Mouse (Mus musculus) intestine, embryonic 15.5 days (tissue): ENCODE measurements at regions not wholly inside any gene's neighbourhood (a gene's known extent, or its start where the extent isn't known, plus 50 kb on each side); places are given as distances from the start of the nearest gene placed in this dataset.

ENCODE experiments used
- ATAC-seq: fragments of 200-750 bp; cut with Nextera tagmentation; 2 replicates; pipeline ENCODE4 v1.8.0; 2017; ENCODE audit warnings: moderate TSS enrichment, moderate library complexity
- H3K27ac ChIP-seq: fragments of 300-500 bp; sonication (generic); 2 replicates; pipeline ENCODE4 v1.5.1; 2015; ENCODE audit warnings: mild to moderate bottlenecking, inconsistent platforms
- H3K27me3 ChIP-seq: fragments of 300-500 bp; sonication (generic); replicated peaks from 2 replicates; pipeline ENCODE4 v1.6.1; 2015; ENCODE audit warnings: inconsistent platforms
- H3K36me3 ChIP-seq: fragments of 300-500 bp; sonication (generic); 2 replicates; pipeline ENCODE4 v1.6.1; 2015; ENCODE audit warnings: inconsistent platforms
- H3K4me1 ChIP-seq: fragments of 300-500 bp; sonication (generic); replicated peaks from 2 replicates; pipeline ENCODE4 v1.6.1; 2015; ENCODE audit warnings: inconsistent platforms
- H3K4me2 ChIP-seq: fragments of 300-500 bp; sonication (generic); replicated peaks from 2 replicates; pipeline ENCODE4 v1.6.1; 2015; ENCODE audit warnings: mild to moderate bottlenecking, inconsistent platforms
- H3K4me3 ChIP-seq: fragments of 300-500 bp; sonication (generic); replicated peaks from 2 replicates; pipeline ENCODE4 v1.5.1; 2015; ENCODE audit warnings: inconsistent platforms
- H3K9ac ChIP-seq: fragments of 300-500 bp; sonication (generic); 2 replicates; pipeline ENCODE4 v1.6.1; 2015; ENCODE audit warnings: inconsistent platforms
- H3K9me3 ChIP-seq: fragments of 300-500 bp; sonication (generic); 2 replicates; pipeline ENCODE4 v1.6.1; 2016; ENCODE audit warnings: inconsistent platforms
- WGBS: fragments of 180-500 bp; shearing (Covaris S2); methylation state at CpG from one replicate; pipeline ENCODE4 v1.1.7; 2015; 5-methylcytosine and 5-hydroxymethylcytosine counted together

GRCm38 (mm10) chr9:34143131-34143795 is 342.4 kb upstream of the Kirrel3 start:
- H3K36me3 ChIP-seq: no peaks in the 10 kb centered on the region
- ATAC-seq: no peak
- WGBS: 79% methylated on average over 4 of the region's 4 CpGs

DNA sequence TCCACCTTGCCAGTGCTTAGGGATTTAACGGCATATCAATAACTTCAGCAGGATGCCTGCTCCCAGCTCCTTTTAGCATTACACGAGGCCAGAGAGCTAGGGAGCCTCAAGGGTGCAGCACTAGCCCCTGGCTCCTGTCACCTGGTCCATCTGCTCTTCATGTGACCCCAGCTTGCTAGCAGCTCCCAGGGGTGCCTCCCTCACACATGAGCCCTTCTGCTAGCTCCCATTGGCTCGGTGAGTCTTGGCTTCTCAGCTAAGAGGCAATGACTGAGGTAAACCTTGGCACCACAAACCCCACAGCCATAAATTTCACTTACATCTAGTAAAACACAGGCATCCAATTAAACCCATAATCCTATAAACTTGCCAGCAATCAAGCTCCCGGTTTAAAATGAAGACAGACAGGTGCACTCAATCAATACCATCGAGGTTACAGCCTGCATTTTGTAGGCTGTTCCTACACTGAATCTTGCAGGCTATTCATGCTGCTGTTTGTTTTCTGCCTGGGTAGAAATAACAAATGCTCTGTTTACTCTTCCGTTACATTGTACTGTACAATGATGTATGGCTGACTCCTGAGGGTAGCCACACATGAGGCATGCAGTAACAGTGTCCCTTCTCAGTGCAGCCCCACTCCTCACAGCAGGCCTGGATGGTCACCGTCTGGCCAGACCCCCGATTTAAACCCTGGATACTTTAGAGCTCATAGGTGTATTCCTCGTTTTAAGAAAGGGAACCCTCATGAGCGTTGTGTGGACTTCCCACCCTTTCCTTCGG is 330.3 kb upstream of the Kirrel3 start:
- Histone ChIP-seq H3K9ac (no peak overlapping the region), H3K4me1 (no peaks in the 10 kb centered on the region), H3K4me2 (no peak overlapping the region), H3K27ac (no peak overlapping the region), H3K36me3 (no peaks in the 10 kb centered on the region), H3K4me3 (no peak overlapping the region), H3K9me3 (no peaks in the 10 kb centered on the region), H3K27me3 (no peaks in the 10 kb centered on the region)
- ATAC-seq: no peak; the same call in 1 of the 2 replicates
- WGBS: 39% methylated on average over 11 of the region's 11 CpGs

More at GRCm38 (mm10) chr9:34143131-34143795, 342.4 kb upstream of the Kirrel3 start:
- H3K4me2 ChIP-seq: no peak overlapping the region
- no peak overlapping the region for H3K27ac ChIP-seq
- no peaks in the 10 kb centered on the region for H3K27me3 ChIP-seq
- no peak overlapping the region for H3K9ac ChIP-seq
- no peaks in the 10 kb centered on the region for H3K9me3 ChIP-seq
- H3K4me3 ChIP-seq: no peak overlapping the region
- H3K4me1 ChIP-seq: no peaks in the 10 kb centered on the region

DNA sequence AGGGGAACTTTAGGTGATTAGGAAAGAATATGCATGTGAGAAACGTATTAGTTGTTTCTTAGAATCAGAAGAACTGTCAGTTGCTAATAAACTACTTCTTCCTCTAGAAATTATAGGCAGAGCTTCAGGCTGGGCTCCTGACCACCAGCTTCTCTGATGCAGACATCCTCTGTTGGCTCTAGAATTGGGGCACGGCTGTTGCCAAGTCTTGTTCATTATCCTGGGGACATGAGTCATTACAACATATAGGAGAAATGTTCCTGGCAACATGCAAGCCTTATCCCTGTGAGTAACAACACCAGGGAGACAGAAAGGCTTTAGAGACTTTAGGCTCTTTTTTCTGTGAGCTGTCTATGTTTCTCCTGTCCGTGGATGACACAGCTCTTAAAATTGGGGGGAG is 329.1 kb upstream of the Kirrel3 start:
- Histone ChIP-seq H3K4me1 (no peaks in the 10 kb centered on the region), H3K4me3 (no peak overlapping the region), H3K36me3 (no peaks in the 10 kb centered on the region), H3K27me3 (no peaks in the 10 kb centered on the region), H3K4me2 (no peak overlapping the region), H3K27ac (no peak overlapping the region), H3K9me3 (no peaks in the 10 kb centered on the region), H3K9ac (no peak overlapping the region)
- ATAC-seq: no peak
- 55% methylated on average over 3 of the region's 3 CpGs for WGBS

DNA sequence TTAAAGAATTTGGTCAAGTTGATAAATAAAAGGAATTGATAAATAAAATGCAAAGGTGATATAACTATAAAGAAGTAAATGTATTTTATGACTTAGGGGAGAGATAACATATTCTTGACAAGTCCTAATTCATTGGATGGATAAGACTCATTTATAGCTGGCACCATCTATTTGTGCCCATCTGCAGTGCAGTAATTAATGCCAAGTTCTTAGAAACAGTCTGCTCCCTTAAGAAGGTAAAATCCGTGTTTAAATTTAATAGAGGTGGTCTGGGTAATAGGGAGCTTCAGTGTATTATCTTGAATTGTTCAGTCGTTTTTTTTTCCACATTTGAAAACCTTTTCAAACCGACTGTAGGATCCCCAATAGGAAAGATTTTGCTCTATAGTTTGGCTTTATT is 324.6 kb upstream of the Kirrel3 start:
- Histone ChIP-seq H3K27me3 (no peaks in the 10 kb centered on the region), H3K9me3 (no peaks in the 10 kb centered on the region), H3K27ac (no peak overlapping the region), H3K4me2 (no peak overlapping the region), H3K4me3 (no peak overlapping the region), H3K9ac (no peak overlapping the region), H3K36me3 (no peaks in the 10 kb centered on the region), H3K4me1 (no peaks in the 10 kb centered on the region)
- WGBS: 66% methylated on average over 3 of the region's 3 CpGs
- no peak for ATAC-seq

- no peak overlapping the region for H3K4me3 ChIP-seq
- H3K9me3 ChIP-seq: no peaks in the 10 kb centered on the region
- no peak overlapping the region for H3K9ac ChIP-seq
- H3K27me3 ChIP-seq: no peaks in the 10 kb centered on the region
- ATAC-seq: no peak
- H3K4me2 ChIP-seq: no peak overlapping the region
- no peaks in the 10 kb centered on the region for H3K36me3 ChIP-seq
- H3K27ac ChIP-seq: no peak overlapping the region
- no peaks in the 10 kb centered on the region for H3K4me1 ChIP-seq
- 81% methylated on average over 4 of the region's 4 CpGs for WGBS
Measured at GRCm38 (mm10) chr9:34186314-34186713, 299.4 kb upstream of the Kirrel3 start.

DNA sequence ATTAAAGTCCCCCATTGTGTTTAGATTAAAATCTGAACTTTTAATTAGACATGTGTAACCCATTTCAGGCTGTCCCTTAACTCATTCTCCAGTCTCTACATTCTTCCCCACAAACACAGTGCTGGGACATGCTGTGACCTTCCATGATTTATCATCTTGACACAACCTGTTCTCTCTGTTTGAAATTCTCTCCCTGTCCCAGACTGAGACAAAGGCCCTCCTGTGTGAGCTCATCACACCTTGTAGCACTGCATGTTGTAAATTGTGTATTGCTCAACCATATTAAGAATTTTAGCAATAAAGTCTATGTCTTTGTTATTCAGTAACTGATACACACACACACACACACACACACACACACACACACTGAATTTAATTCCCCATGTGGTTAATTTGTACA is 293.2 kb upstream of the Kirrel3 start:
- Histone ChIP-seq H3K36me3 (no peaks in the 10 kb centered on the region), H3K9me3 (no peaks in the 10 kb centered on the region), H3K27me3 (no peaks in the 10 kb centered on the region), H3K27ac (no peak overlapping the region), H3K4me3 (no peak overlapping the region), H3K9ac (no peak overlapping the region), H3K4me2 (no peak overlapping the region), H3K4me1 (no peaks in the 10 kb centered on the region)
- ATAC-seq: peak; percentile 65

GRCm38 (mm10) chr9:34202122-34202941 is 283.4 kb upstream of the Kirrel3 start:
- H3K9ac ChIP-seq: no peak overlapping the region
- WGBS: 42% methylated on average over 13 of the region's 13 CpGs
- no peak for ATAC-seq

GRCm38 (mm10) chr9:34202942-34203551 is 282.6 kb upstream of the Kirrel3 start:
- Histone ChIP-seq H3K9me3 (no peaks in the 10 kb centered on the region), H3K27ac (no peak overlapping the region), H3K9ac (no peak overlapping the region), H3K27me3 (no peaks in the 10 kb centered on the region), H3K4me2 (no peak overlapping the region), H3K36me3 (no peaks in the 10 kb centered on the region), H3K4me3 (no peak overlapping the region), H3K4me1 (peaks cover 2% of the 10 kb centered on the region; the same call in 1 of the 2 replicates)
- WGBS: 37% methylated on average over 11 of the region's 11 CpGs
- ATAC-seq: no peak

More at GRCm38 (mm10) chr9:34202122-34202941, 283.4 kb upstream of the Kirrel3 start:
- no peaks in the 10 kb centered on the region for H3K27me3 ChIP-seq
- H3K4me2 ChIP-seq: no peak overlapping the region
- no peak overlapping the region for H3K27ac ChIP-seq
- H3K4me1 ChIP-seq: peaks cover 2% of the 10 kb centered on the region; the same call in 1 of the 2 replicates
- H3K9me3 ChIP-seq: no peaks in the 10 kb centered on the region
- no peak overlapping the region for H3K4me3 ChIP-seq
- no peaks in the 10 kb centered on the region for H3K36me3 ChIP-seq

GRCm38 (mm10) chr9:34203624-34204365 is 281.9 kb upstream of the Kirrel3 start:
- no peak overlapping the region for H3K4me2 ChIP-seq
- H3K27me3 ChIP-seq: no peaks in the 10 kb centered on the region
- ATAC-seq: no peak
- H3K27ac ChIP-seq: no peak overlapping the region
- peaks cover 2% of the 10 kb centered on the region; the same call in 1 of the 2 replicates for H3K4me1 ChIP-seq
- H3K9me3 ChIP-seq: no peaks in the 10 kb centered on the region
- no peak overlapping the region for H3K9ac ChIP-seq
- H3K36me3 ChIP-seq: no peaks in the 10 kb centered on the region
- H3K4me3 ChIP-seq: no peak overlapping the region
- 45% methylated on average over 7 of the region's 7 CpGs for WGBS

DNA sequence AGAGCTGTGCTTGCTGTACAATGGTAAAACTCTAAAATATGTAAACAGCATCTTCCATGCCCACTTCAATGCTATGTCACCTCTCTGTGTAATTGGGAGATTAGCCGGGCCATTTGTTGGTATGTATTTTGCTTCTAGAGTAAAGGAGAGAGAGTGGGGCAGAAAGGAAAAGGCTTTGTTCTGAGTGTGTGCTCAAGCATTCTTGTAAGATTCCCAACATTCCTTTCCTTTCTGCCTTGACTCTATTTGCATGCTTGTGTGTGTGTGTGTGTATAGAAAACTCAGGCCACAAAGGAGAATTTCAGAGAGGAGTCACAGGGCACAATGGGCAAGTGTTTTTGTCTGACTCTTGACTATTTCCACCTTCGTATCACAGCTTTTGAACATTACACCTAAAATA is 281.2 kb upstream of the Kirrel3 start:
- H3K4me2 ChIP-seq: no peak overlapping the region
- peaks cover 2% of the 10 kb centered on the region; the same call in 1 of the 2 replicates for H3K4me1 ChIP-seq
- no peak overlapping the region for H3K9ac ChIP-seq
- no peak overlapping the region for H3K4me3 ChIP-seq
- H3K36me3 ChIP-seq: no peaks in the 10 kb centered on the region
- no peaks in the 10 kb centered on the region for H3K27me3 ChIP-seq
- ATAC-seq: no peak
- 53% methylated on average over 2 of the region's 2 CpGs for WGBS
- no peak overlapping the region for H3K27ac ChIP-seq
- H3K9me3 ChIP-seq: no peaks in the 10 kb centered on the region

GRCm38 (mm10) chr9:34231561-34231960 is 254.1 kb upstream of the Kirrel3 start:
- Histone ChIP-seq H3K9ac (no peak overlapping the region), H3K27ac (no peak overlapping the region), H3K27me3 (no peaks in the 10 kb centered on the region), H3K9me3 (no peaks in the 10 kb centered on the region), H3K4me2 (no peak overlapping the region), H3K4me1 (no peaks in the 10 kb centered on the region), H3K36me3 (no peaks in the 10 kb centered on the region), H3K4me3 (no peak overlapping the region)
- 23% methylated on average over 2 of the region's 2 CpGs for WGBS
- ATAC-seq: no peak
